Mouse (Mus musculus) forebrain, embryonic 10.5 days (tissue): ENCODE measurements at regions not wholly inside any gene's neighbourhood (a gene's known extent, or its start where the extent isn't known, plus 50 kb on each side); places are given as distances from the start of the nearest gene placed in this dataset.

Source experiments
- DNase-seq: peaks from one replicate; pipeline ENCODE4 v3.0.0-alpha.2; 2017; ENCODE audit warnings: low spot score; ENCODE audit errors: extremely low spot score
- H3K27ac ChIP-seq: fragments of 300-500 bp; sonication (generic); 2 replicates; pipeline ENCODE4 v1.5.1; 2016; ENCODE audit warnings: mild to moderate bottlenecking
- H3K27me3 ChIP-seq: fragments of 300-500 bp; sonication (generic); 2 replicates; pipeline ENCODE4 v1.6.1; 2016; ENCODE audit warnings: mild to moderate bottlenecking; ENCODE audit not compliant: poor library complexity, severe bottlenecking
- H3K36me3 ChIP-seq: fragments of 300-500 bp; sonication (generic); replicated peaks from 2 replicates; pipeline ENCODE4 v1.6.1; 2016; ENCODE audit warnings: mild to moderate bottlenecking, moderate library complexity
- H3K4me1 ChIP-seq: fragments of 300-500 bp; sonication (generic); 2 replicates; pipeline ENCODE4 v1.6.1; 2016
- H3K4me3 ChIP-seq: fragments of 300-500 bp; sonication (generic); 2 replicates; pipeline ENCODE4 v1.5.1; 2016; ENCODE audit warnings: mild to moderate bottlenecking, moderate library complexity
- H3K9me3 ChIP-seq: fragments of 300-500 bp; sonication (generic); 2 replicates; pipeline ENCODE4 v1.6.1; 2016; ENCODE audit warnings: mild to moderate bottlenecking, moderate library complexity
- WGBS: fragments of 180-500 bp; shearing (Covaris S2); methylation state at CpG from one replicate; pipeline ENCODE4 v1.1.7; 2016; 5-methylcytosine and 5-hydroxymethylcytosine counted together

- H3K9me3 ChIP-seq: no peaks in the 10 kb centered on the region
- no peak overlapping the region for H3K4me3 ChIP-seq
- WGBS: 72% methylated on average over 2 of the region's 2 CpGs
- no peaks in the 10 kb centered on the region for H3K36me3 ChIP-seq
- H3K27ac ChIP-seq: no peak overlapping the region
- H3K4me1 ChIP-seq: no peaks in the 10 kb centered on the region
- no peak for DNase-seq
- no peaks in the 10 kb centered on the region for H3K27me3 ChIP-seq
Observed at GRCm38 (mm10) chr4:64335814-64336213, 289.0 kb upstream of the Tnc start.

GRCm38 (mm10) chr4:64330213-64330612 lies 283.4 kb upstream of the Tnc start:
- Histone ChIP-seq H3K4me3 (no peak overlapping the region), H3K9me3 (no peaks in the 10 kb centered on the region), H3K27me3 (no peaks in the 10 kb centered on the region), H3K36me3 (no peaks in the 10 kb centered on the region), H3K4me1 (no peaks in the 10 kb centered on the region), H3K27ac (no peak overlapping the region)
- DNase-seq: no peak
- WGBS: 68% methylated on average over 3 of the region's 3 CpGs

GRCm38 (mm10) chr4:64324391-64324790 lies 277.6 kb upstream of the Tnc start:
- no peaks in the 10 kb centered on the region for H3K27me3 ChIP-seq
- no peak overlapping the region for H3K27ac ChIP-seq
- 95% methylated on average over 3 of the region's 3 CpGs for WGBS
- DNase-seq: no peak
- H3K36me3 ChIP-seq: no peaks in the 10 kb centered on the region
- H3K4me1 ChIP-seq: no peaks in the 10 kb centered on the region
- H3K9me3 ChIP-seq: no peaks in the 10 kb centered on the region
- no peak overlapping the region for H3K4me3 ChIP-seq

GRCm38 (mm10) chr4:64316553-64317347 lies 269.9 kb upstream of the Tnc start:
- no peaks in the 10 kb centered on the region for H3K9me3 ChIP-seq
- H3K27ac ChIP-seq: no peak overlapping the region
- DNase-seq: no peak
- 73% methylated on average over 3 of the region's 3 CpGs for WGBS
- no peaks in the 10 kb centered on the region for H3K4me1 ChIP-seq
- no peaks in the 10 kb centered on the region for H3K36me3 ChIP-seq
- H3K4me3 ChIP-seq: no peak overlapping the region
- no peaks in the 10 kb centered on the region for H3K27me3 ChIP-seq

- WGBS: 85% methylated on average over 2 of the region's 2 CpGs
- DNase-seq: no peak
Observed at GRCm38 (mm10) chr4:64296941-64297340, 250.1 kb upstream of the Tnc start.

GRCm38 (mm10) chr4:64282471-64282870 lies 235.7 kb upstream of the Tnc start:
- no peak for DNase-seq
- no peak overlapping the region for H3K4me3 ChIP-seq
- H3K27ac ChIP-seq: no peak overlapping the region
- no peaks in the 10 kb centered on the region for H3K27me3 ChIP-seq
- no peaks in the 10 kb centered on the region for H3K36me3 ChIP-seq
- WGBS: 86% methylated on average over 1 of the region's 1 CpGs
- H3K9me3 ChIP-seq: no peaks in the 10 kb centered on the region
- H3K4me1 ChIP-seq: no peaks in the 10 kb centered on the region

More at GRCm38 (mm10) chr4:64296941-64297340, 250.1 kb upstream of the Tnc start:
- H3K4me1 ChIP-seq: no peaks in the 10 kb centered on the region
- H3K36me3 ChIP-seq: no peaks in the 10 kb centered on the region
- H3K27ac ChIP-seq: no peak overlapping the region
- no peak overlapping the region for H3K4me3 ChIP-seq
- no peaks in the 10 kb centered on the region for H3K9me3 ChIP-seq
- H3K27me3 ChIP-seq: no peaks in the 10 kb centered on the region

GRCm38 (mm10) chr4:64276980-64277379 lies 230.2 kb upstream of the Tnc start:
- no peak overlapping the region for H3K4me3 ChIP-seq
- H3K36me3 ChIP-seq: no peaks in the 10 kb centered on the region
- WGBS: 74% methylated on average over 2 of the region's 2 CpGs
- no peaks in the 10 kb centered on the region for H3K4me1 ChIP-seq
- no peak overlapping the region for H3K27ac ChIP-seq
- no peaks in the 10 kb centered on the region for H3K9me3 ChIP-seq
- DNase-seq: no peak
- no peaks in the 10 kb centered on the region for H3K27me3 ChIP-seq

- no peak overlapping the region for H3K4me3 ChIP-seq
- H3K27ac ChIP-seq: no peak overlapping the region
- no peaks in the 10 kb centered on the region for H3K4me1 ChIP-seq
- H3K27me3 ChIP-seq: no peaks in the 10 kb centered on the region
- WGBS: 90% methylated on average over 3 of the region's 3 CpGs
- H3K36me3 ChIP-seq: no peaks in the 10 kb centered on the region
- no peak for DNase-seq
- H3K9me3 ChIP-seq: no peaks in the 10 kb centered on the region
Observed at GRCm38 (mm10) chr4:64274291-64274960, 227.6 kb upstream of the Tnc start.

- WGBS: 79% methylated on average over 5 of the region's 5 CpGs
- H3K36me3 ChIP-seq: no peaks in the 10 kb centered on the region
Observed at GRCm38 (mm10) chr4:64269846-64270245, 223.0 kb upstream of the Tnc start.

GRCm38 (mm10) chr4:64269117-64269516 lies 222.3 kb upstream of the Tnc start:
- 91% methylated on average over 2 of the region's 2 CpGs for WGBS
- H3K36me3 ChIP-seq: no peaks in the 10 kb centered on the region
- no peaks in the 10 kb centered on the region for H3K9me3 ChIP-seq

More at GRCm38 (mm10) chr4:64269846-64270245, 223.0 kb upstream of the Tnc start:
- H3K4me1 ChIP-seq: no peaks in the 10 kb centered on the region
- H3K27me3 ChIP-seq: no peaks in the 10 kb centered on the region
- no peak overlapping the region for H3K4me3 ChIP-seq
- no peak overlapping the region for H3K27ac ChIP-seq
- H3K9me3 ChIP-seq: no peaks in the 10 kb centered on the region
- no peak for DNase-seq

GRCm38 (mm10) chr4:64260473-64260872 lies 213.7 kb upstream of the Tnc start:
- Histone ChIP-seq H3K27ac (no peak overlapping the region), H3K9me3 (no peaks in the 10 kb centered on the region), H3K4me3 (no peak overlapping the region), H3K27me3 (no peaks in the 10 kb centered on the region), H3K36me3 (no peaks in the 10 kb centered on the region), H3K4me1 (no peaks in the 10 kb centered on the region)
- DNase-seq: no peak

More at GRCm38 (mm10) chr4:64269117-64269516, 222.3 kb upstream of the Tnc start:
- no peak overlapping the region for H3K4me3 ChIP-seq
- no peaks in the 10 kb centered on the region for H3K4me1 ChIP-seq
- no peaks in the 10 kb centered on the region for H3K27me3 ChIP-seq
- DNase-seq: no peak
- H3K27ac ChIP-seq: no peak overlapping the region

- Histone ChIP-seq H3K4me3 (no peak overlapping the region), H3K27ac (no peak overlapping the region), H3K4me1 (no peaks in the 10 kb centered on the region), H3K9me3 (no peaks in the 10 kb centered on the region), H3K27me3 (no peaks in the 10 kb centered on the region), H3K36me3 (no peaks in the 10 kb centered on the region)
- no peak for DNase-seq
Observed at GRCm38 (mm10) chr4:64260188-64260444, 213.3 kb upstream of the Tnc start.

- no peak overlapping the region for H3K27ac ChIP-seq
Observed at GRCm38 (mm10) chr4:64259348-64260187, 212.8 kb upstream of the Tnc start.

More at GRCm38 (mm10) chr4:64259348-64260187, 212.8 kb upstream of the Tnc start:
- Histone ChIP-seq H3K36me3 (no peaks in the 10 kb centered on the region), H3K4me1 (no peaks in the 10 kb centered on the region), H3K9me3 (no peaks in the 10 kb centered on the region), H3K27me3 (no peaks in the 10 kb centered on the region), H3K4me3 (no peak overlapping the region)
- WGBS: 89% methylated on average over 6 of the region's 6 CpGs
- no peak for DNase-seq
